Mouse (Mus musculus): Measurements from ENCODE around the gene Ppp2r2c.

- TF ChIP-seq TAL1 (IDR thresholded peaks at IDR 0.05; ENCODE audit: low read length) (no peak), GATA1 (IDR thresholded peaks at IDR 0.05; ENCODE audit: low read length) (no peak)
Observed at GRCm38 (mm10) chr5:36868266-36869090, at the start of gene Ppp2r2c.

Data from erythroblast, embryonic 14.5 days (primary cell).